Mouse (Mus musculus): Measurements from ENCODE around the gene 1700016D06Rik.

Gene 1700016D06Rik

DNA sequence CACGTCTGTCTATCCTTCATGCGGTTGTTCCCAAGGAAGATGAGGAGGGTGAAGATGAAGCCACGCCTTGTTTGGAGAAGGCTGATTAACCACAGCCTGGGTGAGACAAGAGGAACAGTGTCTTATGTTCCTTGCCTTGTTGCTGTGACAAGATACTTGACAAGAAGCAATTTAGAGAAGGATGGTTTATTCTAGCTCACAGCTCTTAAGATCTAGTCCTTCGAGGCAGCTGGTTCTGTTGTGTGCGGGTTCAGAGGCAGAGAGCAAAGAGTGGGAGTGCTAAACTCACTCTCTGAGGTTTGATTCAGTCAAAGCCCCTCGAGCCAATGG, at the start of gene 1700016D06Rik:
1700016D06Rik (minus strand) TSS at position 31 of the 330 bp plus-strand sequence.
- no peak for DNase-seq (ENCODE audit: low read depth, low spot score)

DNA sequence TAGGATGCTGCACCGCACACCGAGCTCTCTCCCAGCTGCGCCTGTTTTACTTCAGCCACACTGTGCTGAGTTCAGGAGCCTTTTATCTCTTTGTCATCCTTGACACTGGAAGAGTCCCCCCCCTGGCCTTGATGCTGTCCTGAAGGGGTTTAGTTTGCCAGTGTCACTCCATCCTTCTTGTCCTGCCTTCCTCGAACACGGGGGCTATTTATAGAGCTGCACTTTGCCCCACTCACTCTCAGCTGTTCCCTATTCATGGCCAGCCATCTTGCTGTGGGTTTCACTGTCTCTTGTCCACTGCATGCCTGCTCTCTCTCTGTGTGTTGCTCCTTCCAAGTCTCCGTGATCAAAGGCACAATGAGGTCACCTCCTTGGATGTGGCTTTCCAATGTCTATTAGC, 48.6 kb upstream of the 1700016D06Rik start:
- no peak for DNase-seq (ENCODE audit: low read depth, low spot score)

DNA sequence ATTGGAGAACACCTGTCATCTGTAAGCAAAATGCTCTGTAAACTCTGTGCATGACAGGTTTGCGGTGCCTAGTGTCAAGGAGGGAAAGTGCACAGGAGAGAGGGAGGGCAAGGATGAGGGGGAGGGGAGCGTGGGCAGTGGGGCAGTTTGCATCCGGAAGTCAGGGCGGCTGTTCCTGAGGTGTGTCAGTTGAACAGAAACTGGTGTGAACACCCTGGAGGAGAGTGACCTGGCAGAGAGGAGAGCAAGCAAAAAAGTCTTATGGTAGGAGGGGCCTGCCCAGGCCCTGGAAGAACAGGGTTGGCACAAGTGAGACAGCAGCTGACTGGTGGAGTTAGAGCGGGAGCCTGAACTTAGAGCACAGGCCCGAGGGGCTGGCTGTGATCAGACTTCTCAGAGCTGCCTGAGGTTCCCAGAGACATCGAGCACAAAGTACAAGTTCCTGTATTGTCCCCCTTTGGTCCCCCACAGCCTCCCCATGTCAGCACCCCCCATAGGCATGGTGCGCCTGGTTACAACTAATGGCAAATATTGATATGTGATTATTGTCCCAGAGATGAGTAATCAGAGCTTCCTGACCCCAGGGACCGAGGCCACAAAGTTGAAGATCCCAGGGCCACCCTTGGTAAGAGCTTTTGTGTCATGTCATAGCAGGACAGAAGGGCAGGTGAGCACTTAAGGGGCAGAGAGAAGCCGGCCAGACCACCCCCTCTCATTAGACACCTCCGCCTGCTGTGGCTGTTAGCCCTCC, 46.2 kb upstream of the 1700016D06Rik start:
- no peak for DNase-seq (ENCODE audit: low read depth, low spot score)

DNA sequence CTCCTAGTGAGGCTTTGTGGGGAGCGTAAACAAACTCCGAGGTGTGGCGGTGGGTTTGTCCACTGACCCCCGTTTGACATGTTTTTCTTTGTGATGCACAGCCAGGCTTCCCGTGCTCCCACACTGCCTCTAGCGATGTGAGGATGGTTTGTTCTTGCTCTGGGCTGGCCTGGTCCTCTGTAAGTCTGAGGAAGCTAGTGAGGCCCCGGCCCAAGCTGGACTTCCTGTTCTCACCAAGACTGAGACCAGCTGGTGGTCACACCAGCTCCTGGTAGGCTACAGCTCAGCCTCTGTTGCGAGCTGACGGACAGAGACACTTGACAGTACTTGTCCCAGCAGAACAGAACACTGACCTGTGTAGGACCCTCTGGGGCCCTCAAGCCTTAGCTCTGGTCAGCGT, 42.7 kb upstream of the 1700016D06Rik start:
- no peak for DNase-seq (ENCODE audit: low read depth, low spot score)

DNA sequence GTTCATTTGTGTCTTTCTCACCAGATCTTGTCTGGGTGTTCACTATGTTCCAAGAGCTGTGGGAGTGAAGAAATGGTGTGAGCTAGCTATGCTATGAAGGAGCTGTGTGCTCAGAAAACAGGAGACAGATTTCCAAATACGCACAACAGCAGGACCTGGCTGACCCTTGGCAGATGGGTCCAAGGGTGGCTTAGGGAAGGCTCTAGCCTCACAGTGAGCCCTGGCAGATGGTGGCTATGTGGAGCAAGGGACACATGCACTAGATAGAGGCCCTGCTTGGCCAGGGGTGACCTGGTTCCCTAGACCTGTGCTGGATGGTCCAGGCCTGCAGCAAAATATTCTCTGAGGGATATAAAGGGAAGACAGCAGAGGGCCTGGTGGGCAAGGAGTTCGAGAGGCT, 40.0 kb upstream of the 1700016D06Rik start:
- no peak for DNase-seq (ENCODE audit: low read depth, low spot score)

DNA sequence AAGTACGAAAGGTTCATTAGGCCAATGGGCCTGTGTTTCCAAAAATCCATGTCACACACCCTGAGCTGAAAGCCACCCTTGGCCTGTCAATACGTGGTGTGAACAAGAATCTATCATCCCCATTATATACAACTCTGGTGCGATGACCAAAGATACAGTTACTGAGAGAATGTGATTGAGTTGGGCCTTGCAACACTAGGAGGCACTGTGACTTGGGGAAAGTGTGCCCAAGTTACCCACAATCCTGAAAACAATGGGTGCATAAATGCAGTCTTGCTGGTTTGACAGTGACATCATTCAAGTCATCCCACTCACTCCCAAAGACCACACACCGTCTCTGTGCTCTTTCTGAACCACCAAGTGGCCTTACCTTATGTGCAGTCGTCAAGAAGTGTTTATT, 38.2 kb upstream of the 1700016D06Rik start:
- DNase-seq (ENCODE audit: low read depth, low spot score) = no peak

DNA sequence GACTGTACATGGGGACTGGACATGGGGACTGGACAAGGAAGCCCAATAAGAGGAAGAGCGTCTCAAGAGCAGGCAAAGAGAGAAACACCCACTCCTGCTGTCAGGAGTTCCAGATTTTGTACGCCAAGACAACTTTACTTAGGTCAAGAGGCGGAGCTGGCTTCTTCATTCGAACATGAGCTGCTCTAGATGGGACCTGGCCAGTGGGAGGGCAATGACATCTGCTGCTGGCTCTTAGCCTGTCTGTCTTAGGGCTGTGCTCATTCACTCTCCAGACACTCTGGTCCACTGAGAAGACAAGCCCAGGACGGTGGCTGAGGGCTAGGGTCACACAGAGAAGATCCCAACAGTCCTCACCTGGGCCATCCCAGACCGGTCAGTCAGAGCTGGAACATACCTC, 36.2 kb upstream of the 1700016D06Rik start:
- DNase-seq (ENCODE audit: low read depth, low spot score) = no peak

DNA sequence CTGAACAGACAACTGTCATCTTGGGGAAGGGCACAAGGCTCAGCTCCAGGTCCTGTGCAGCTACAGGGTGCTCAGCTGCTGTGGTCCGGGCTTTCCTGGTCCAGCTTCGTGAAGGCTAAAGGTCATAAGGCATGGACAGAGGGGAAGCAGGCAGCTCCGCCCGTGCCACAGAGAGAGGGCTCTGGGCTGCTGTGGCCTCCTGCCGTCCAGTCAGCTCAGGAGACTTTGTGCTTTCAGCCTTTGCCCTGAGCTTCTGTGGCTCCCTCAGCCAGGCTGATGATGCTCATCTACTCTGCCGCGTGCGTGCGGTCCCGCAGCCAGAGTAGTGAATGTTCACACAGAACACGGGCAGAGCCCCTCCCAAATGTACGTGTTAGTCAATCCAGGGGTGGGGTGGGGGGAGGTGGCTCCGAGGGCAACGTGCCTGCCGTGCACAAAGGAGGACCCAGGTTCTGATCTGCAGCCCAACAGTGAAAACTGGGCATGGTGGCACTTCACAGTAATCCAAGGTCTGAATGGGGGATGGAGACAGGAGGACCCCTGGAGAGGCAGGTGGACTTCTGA, 34.9 kb upstream of the 1700016D06Rik start:
- DNase-seq (ENCODE audit: low read depth, low spot score) = no peak

DNA sequence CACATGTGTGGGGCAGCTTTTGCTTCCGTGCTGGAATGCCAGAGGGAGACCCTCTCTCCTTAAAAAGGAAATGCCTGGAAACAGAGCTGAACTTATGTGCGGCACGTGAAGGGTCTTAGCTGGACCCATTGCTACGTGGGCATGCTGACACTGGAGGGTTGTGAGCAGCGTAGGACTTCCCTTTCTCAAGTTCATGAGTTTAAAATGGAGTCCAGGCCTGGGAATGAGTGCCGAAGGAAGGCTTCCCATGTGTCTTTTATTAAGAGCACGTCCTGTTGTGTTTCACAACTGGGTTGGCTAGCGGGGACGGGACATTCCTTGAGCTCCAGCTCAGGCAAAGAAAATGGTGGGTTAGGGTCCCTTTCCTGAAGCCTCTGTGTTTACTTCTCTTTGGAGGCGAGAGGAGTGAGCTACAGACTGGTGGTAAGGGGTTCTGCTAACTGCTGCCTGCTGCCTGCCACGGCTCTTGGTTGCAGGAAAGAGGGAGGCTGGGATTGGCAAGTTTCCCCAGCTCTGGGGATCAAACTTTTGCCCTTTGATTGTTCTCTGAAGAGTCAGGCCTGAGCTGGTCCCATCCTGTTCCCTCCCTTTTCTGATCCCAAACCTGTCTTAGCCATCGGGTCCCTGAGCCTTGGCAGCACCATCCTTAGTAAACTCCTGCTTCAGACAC, 29.5 kb upstream of the 1700016D06Rik start:
- peak; percentile 40 for DNase-seq (ENCODE audit: low read depth, low spot score)

DNA sequence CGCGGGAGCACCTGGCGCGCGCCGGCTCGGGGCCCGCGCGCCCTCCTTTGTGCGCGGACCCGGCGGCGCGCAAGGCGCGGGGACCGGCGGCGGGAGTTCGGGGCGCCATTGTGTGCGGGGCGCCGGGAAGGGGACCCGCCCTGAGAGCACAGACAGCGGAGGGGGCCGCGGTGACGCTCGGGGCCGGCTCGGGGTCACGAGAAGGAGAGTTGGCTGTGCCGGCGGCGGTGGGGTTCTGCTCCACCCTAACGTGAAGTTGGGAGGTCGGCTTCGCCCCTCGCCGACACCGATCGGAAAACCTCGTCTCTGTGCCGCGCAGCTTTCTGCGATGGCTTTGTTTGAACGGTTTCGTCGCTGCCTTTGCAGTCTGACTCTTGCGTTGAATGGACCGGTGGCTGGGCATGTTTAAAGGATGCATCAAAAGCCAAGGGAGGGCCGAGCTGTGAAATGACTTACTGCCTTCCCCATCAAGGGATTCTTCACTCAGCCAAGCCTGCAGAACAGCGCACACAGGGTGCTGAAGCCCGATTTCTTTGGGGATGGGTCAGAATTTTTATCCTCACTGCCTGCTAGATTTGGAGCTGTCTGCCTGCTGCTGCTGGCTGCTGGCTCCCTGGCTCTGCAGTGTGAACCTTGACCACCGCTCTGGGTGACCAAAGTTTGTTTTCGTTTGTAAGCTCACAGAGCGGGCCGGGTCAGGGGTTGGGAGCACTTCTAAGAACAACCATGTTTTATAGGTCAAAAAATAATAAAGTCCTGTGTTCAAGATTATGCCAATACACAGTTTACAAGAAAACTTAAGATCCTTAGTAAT, 27.8 kb upstream of the 1700016D06Rik start:
- DNase-seq (ENCODE audit: low read depth, low spot score) = peak; percentile 71

DNA sequence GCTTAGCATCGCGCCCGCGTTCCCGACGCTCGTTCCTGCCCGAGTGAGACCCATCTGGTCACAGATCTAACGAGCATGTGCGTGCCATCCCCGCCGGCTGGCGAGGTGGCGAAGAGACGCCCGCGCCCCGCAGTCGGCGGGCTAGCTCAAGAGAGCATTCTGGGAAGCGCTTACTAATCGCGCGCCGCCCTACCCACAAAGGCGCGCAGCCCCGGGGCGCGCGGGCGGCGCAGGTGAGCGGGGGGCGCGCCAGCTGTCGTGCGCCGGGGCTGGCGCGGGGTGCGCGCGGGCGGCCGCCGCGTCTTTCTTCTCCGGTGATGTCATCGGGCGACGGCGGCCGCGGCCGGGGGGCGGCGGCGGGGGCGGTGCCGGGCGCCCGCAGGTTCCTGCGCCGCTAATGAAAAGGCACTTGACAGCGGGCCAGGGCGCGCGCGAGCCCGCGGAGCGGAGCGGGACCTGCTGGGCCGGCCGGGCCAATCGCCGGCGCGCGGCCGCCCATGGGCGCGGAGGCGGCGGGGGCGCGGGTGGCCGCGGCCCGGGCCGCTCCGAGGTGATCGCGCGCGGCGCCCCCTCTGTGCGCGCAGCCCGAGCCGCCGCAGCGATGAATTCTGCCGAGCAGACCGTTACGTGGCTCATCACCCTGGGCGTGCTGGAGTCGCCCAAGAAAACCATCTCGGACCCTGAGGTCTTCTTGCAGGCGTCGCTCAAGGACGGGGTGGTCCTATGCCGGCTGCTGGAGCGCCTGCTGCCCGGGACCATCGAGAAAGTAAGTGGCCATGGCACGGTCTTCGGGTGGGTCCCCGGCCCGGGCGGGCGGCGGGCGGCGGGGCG, 27.0 kb upstream of the 1700016D06Rik start, which contains the start of gene Arhgef7:
Arhgef7 (plus strand) TSS at position 71 of the 831 bp plus-strand sequence.
- DNase-seq (ENCODE audit: low read depth, low spot score) = peak; percentile 84

DNA sequence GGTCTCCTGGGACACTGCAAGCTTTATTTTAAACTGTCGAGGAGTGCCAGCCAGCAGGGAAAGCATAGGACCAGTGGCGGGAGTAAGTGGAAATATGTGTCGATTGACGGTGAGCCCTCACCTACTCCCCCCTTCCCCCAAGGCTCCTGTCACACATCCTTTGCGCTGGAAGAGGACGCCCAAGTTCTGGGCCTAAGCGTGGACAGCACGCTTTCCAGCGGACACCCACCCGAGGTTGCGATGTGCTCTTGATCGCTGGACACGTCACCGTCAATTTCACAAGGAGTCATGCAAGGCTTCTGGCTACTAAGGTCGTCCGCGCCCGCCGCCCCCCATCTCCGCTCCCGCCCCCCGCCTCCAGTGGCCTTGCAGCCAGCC, 26.4 kb upstream of the 1700016D06Rik start:
- DNase-seq (ENCODE audit: low read depth, low spot score) = no peak

DNA sequence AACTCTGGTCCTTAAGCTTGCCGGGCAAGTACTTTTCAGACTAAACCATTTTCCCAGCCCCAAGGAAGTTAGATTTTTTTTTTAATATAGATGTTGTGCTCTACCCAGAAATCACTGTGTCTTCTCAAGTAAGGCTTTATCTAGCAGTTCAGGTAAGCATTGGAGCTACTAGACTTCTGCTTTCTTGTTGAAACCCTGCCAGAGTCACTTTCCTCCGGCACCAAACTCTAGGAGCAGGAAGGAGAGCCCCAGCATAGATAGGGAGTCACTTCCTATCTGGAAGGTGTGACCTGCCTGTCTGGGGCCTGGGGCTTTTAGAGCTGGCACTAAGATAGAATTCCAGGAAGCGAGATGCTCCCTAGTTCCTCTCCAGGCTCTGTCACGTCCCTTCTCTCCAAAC, 16.3 kb upstream of the 1700016D06Rik start:
- no peak for DNase-seq (ENCODE audit: low read depth, low spot score)

DNA sequence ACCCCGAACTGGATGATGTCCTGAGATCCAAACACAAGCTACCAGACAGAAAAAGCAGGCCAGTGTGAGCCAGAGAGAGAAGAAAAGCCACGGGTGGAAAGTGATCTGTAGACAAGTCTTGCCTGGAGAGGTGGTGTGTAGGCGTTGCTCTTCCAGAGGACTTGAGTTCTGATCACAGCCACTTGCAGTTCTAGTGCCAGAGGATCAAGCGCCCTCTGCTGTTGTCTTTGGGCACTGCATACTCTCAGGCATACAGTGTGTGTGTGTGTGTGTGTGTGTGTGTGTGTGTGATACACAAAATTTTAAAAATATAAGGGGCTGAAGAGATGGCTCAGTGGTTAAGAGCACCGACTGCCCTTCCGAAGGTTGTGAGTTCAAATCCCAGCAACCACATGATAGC, 11.4 kb upstream of the 1700016D06Rik start:
- peak; percentile 86 for DNase-seq (ENCODE audit: low read depth, low spot score)

DNA sequence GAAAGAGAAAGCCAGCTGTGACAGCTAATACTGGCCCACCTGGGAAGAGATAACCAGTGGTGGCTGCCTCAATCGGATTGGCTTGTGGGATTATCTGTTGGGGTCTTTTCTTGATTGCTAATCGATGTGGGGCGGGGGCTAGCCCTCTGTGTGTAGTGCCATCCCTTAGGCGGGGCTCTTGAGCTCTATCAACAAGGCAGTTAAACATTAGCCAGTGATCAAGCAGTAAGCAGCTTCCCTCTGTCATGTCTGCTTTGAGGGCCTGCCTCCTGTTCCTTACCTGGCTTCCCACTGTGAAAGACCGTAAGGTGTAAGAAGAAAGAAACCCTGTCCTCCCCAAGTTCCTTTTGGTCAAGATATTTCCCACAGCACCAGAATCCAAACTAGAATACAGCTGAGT, 9.6 kb upstream of the 1700016D06Rik start:
- DNase-seq (ENCODE audit: low read depth, low spot score) = no peak

DNA sequence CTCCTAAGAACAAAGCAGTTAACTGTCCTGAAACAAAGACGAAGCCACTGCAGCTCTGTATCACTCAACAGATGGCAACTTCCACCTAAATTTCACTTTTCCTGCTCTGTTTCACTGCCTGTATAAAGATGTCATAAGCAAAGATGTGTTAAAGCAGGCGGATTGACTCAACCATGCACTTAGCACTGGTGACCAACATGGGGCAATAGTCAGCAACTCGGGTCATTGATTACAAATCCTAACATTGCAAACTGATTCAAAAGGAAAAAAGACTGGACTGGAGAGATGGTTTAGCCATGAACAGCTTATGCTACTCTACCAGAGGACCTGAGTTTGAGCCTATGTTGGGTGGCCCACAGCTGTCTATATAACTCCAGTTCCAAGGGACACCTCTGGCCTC, 8.7 kb upstream of the 1700016D06Rik start:
- no peak for DNase-seq (ENCODE audit: low read depth, low spot score)

DNA sequence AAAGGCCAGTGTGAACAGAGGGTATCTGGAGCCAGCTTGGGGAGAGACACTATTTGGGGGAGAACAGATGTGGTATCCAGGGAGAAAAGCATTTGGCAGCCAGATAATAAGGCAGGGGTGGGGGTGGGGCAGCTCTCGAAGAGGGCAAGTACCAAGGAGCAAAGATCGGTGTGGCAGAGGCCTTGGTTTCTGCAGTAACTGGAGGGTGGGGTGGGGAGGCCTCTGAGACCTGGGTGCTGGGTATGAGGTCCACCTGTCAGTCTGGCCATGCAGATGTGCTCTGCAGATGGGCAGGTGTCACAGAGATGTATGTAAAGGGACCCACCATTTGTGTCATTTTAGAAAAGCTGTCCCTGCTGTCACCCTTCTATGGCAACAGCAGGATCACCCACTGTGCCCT, 8.0 kb upstream of the 1700016D06Rik start:
- no peak for DNase-seq (ENCODE audit: low read depth, low spot score)

DNA sequence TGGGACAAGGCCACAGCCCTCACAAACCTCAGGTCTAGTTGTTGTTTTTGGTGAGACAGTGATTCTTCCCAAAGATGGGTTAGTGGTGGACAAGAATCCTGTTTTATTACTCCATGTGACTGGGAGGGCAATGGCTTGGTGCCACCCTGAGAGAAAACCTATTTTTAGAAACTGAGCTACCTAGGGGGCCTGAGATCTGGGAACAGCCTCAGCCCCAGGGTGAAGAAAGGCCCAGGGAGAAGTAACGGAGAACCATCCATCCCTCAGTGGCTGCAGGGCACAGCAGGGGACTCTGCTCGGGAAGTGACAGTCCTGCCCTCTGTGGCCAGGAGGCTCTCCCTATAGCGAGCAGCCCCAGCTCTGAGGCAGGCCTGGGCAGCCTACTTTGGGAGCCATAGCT, 6.8 kb upstream of the 1700016D06Rik start:
- DNase-seq (ENCODE audit: low read depth, low spot score) = no peak

DNA sequence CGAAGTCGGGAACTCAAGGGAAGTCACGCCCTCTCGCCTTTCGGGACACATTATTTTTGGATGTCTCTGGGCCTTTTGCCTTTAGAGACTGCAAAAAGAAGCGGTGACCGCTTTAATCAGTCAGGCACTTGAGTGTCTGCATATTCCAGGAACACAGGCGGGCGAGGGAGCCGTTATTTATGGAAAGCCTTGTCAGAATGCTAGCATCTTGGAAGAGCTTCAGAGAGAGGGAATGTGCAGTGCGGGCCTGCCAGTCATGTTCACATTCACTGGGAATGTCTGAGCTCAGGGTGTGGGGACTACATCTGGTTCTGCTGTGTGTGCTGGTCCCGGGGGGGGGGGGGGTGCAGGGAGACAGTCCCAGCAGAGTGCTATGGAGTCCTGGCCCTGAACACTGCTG, 5.0 kb upstream of the 1700016D06Rik start:
- no peak for DNase-seq (ENCODE audit: low read depth, low spot score)

DNA sequence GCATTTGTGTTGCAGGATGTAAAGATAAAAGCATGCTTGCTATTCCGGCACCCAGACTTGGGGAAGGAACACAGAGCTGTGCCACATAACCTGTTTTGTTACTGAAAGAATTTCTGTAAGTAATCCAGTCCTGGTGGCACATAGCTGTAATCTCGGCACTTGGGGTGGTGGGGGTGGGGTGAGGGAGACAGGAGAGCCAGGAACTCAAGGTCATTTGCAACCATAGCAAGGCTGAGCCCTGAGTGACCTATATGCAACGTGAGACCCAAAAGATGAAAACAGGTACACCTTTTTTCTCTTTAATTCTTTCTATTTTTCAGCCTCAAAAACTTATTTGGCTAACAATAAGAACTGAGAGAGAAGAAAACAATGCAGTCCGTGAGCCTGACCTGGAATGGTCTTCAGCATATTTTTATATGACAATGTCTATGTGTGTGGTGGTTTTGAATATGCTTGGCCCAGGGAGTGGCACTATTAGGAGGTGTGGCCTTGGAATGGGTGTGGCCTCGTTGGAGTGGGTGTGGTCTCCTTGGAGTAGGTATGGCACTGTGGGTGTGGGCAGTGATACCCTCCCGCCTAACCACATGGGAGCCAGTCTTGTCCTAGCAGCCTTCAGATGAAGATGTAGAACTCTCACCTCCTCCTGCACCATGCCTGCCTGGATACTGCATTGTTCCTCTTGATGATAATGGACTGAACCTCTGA, 4.0 kb upstream of the 1700016D06Rik start:
- peak; percentile 89 for DNase-seq (ENCODE audit: low read depth, low spot score)

DNA sequence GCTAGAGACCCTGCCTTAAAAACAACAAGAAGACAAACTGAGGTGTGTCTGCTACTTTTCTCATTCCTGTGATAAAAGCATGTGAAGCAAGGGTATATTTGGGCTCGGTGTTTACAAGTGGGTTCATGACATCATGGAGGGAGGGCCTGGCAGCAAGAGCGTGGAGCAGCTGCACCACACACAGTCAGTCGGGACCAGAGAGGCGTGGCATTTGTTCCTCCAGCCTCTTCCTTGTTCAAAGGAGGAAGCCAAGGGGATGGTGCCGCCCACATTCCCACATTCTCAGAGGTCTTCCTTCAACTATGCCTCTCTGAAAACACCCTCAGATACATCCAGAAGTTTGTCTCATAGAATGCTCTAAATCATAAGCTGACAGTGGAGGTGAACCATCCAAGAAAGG, 2.9 kb upstream of the 1700016D06Rik start:
- peak; percentile 87 for DNase-seq (ENCODE audit: low read depth, low spot score)

All from ZHBTc4 (cell line).